Mouse (Mus musculus): ENCODE data around the gene Il20rb.

DNA sequence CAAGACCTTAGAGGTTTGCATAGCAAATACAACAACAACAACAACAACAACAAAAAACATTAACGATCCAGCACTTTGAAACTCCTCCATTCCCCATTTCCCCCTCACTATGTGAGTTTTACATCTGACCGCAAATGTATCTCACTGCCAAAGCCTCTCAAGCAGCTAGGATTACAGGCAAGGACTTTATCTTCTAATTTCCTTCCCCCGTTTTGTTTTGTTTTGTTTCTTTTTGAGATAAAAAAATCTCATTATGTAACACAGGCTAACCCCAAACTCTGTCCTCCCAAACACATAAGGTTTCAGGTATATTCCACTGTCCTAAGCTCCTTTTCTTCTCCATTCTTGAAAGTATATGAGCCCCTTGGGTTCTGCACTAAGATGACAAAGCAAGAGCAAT is 48.1 kb upstream of the Il20rb start:
- TF ChIP-seq CTCF (IDR thresholded peaks at IDR 0.05; ENCODE audit: borderline replicate concordance, control insufficient read depth, extremely low read depth, insufficient read depth, low read length, poor library complexity), result no peak
- TF ChIP-seq POLR2A (IDR thresholded peaks at IDR 0.05; ENCODE audit: control insufficient read depth, extremely low read depth, insufficient read depth, low read length, poor library complexity), result no peak

Data from thymus, adult 2 months (tissue).